ENCODE assay signal across 25 mouse cellular contexts in the genomic region with DNA sequence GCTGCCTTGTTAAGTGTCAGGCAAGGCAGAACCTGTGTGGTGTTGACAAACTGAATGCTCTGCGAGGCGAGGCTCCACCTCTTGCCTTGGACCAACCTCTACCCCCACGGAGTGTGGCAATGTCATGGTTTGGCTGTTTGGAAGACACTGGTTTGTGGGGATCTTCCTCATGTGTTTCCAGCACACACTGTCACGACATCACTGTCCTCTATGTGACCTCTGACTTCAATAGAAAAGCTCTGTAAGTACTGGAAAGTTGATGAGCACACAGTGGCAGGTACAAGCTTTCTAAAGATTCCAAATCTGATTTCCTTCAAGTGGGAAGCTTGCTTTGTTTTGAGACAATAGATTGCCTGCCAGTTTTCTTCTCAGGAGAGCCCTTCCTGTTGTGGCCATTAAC.
"Had no signal": no experiment of that assay in that cellular context is flagged by ENCODE, and none has a peak within 500 bp of the region (broad histone marks: within the 10 kb centered on the region; RNA-seq: fewer than 3 reads in every experiment).

No protein-coding gene starts in this region.

- H3K27ac ChIP-seq: kidney, postnatal 0 days; layer of hippocampus, adult 2 months; left cerebral cortex, adult 2 months; limb, embryonic 12.5 days; limb, embryonic 15.5 days; liver, embryonic 14.5 days; macrophage; midbrain, embryonic 12.5 days; midbrain, embryonic 15.5 days; neural tube, embryonic 12.5 days; neural tube, embryonic 15.5 days had no signal

- H3K27me3 ChIP-seq: limb, embryonic 15.5 days; midbrain, embryonic 15.5 days; neural tube, embryonic 12.5 days; neural tube, embryonic 15.5 days had no signal

- DNase-seq: kidney, postnatal 25 days; layer of hippocampus, adult 9-11 months; layer of hippocampus, postnatal 36 days; left cerebral cortex, postnatal 4 days; liver, postnatal 0 days; lung, embryonic 14.5 days; right cerebral cortex, adult 18-20 months; right cerebral cortex, postnatal 14 days; right cerebral cortex, postnatal 4 days; thymus, adult 2 months; thymus, postnatal 14 days; thymus, postnatal 4 days had no signal

- ATAC-seq: liver, postnatal 0 days; lung, postnatal 0 days; midbrain, embryonic 15.5 days had no signal

- H3K36me3 ChIP-seq: limb, embryonic 12.5 days; limb, embryonic 15.5 days; midbrain, embryonic 12.5 days; midbrain, embryonic 15.5 days; neural tube, embryonic 12.5 days; neural tube, embryonic 15.5 days had no signal

- H3K4me2 ChIP-seq: limb, embryonic 12.5 days; limb, embryonic 15.5 days; liver, embryonic 11.5 days; lung, embryonic 14.5 days; midbrain, embryonic 12.5 days; midbrain, embryonic 15.5 days; neural tube, embryonic 12.5 days; neural tube, embryonic 15.5 days had no signal

- H3K9ac ChIP-seq: limb, embryonic 12.5 days; limb, embryonic 15.5 days; liver, embryonic 14.5 days; liver, postnatal 0 days; lung, embryonic 14.5 days; midbrain, embryonic 12.5 days; midbrain, embryonic 15.5 days; neural tube, embryonic 12.5 days; neural tube, embryonic 15.5 days had no signal

- H3K9me3 ChIP-seq: limb, embryonic 12.5 days; limb, embryonic 15.5 days; midbrain, embryonic 12.5 days; midbrain, embryonic 15.5 days; neural tube, embryonic 12.5 days; neural tube, embryonic 15.5 days had no signal

- H3K4me3 ChIP-seq: layer of hippocampus, adult 2 months; left cerebral cortex, adult 2 months; limb, embryonic 12.5 days; limb, embryonic 15.5 days; midbrain, embryonic 12.5 days; midbrain, embryonic 15.5 days; neural tube, embryonic 12.5 days; neural tube, embryonic 15.5 days had no signal
